Mouse (Mus musculus) megakaryocyte, embryonic 14.5 days (primary cell): ENCODE results near the gene Minar1. TPM values are rescaled to one million over a fixed set of nuclear protein-coding genes. Genes with fewer than 3 reads are reported as not detected.
A peak's percentile ranks its signal among the peaks of the same experiment; 100 is the strongest.

ENCODE experiments used
- H3K27me3 ChIP-seq: replicated peaks from 2 replicates; pipeline ENCODE3; 2012; ENCODE audit warnings: inconsistent platforms
- H3K36me3 ChIP-seq: replicated peaks from 2 replicates; pipeline ENCODE3; 2012; ENCODE audit warnings: low read length, inconsistent platforms, mixed read lengths
- H3K4me1 ChIP-seq: 2 replicates; pipeline ENCODE4 v1.6.1; 2012; ENCODE audit warnings: inconsistent platforms
- H3K4me3 ChIP-seq: replicated peaks from 2 replicates; pipeline ENCODE3; 2012; ENCODE audit warnings: moderate library complexity, mild to moderate bottlenecking, inconsistent platforms
- H3K9me3 ChIP-seq: 2 replicates; pipeline ENCODE4 v1.6.1; 2012; ENCODE audit warnings: inconsistent platforms
- FLI1 ChIP-seq: IDR thresholded peaks from 2 replicates; pipeline ENCODE4 v1.6.1; 2012; ENCODE audit warnings: low read length, inconsistent platforms, mixed read lengths
- GATA1 ChIP-seq: IDR thresholded peaks from 3 replicates; pipeline ENCODE4 v1.6.1; 2012; ENCODE audit warnings: mixed read lengths, low read length, inconsistent platforms, borderline replicate concordance
- polyA plus RNA-seq: library from polyadenylated mRNA; stranded (reverse); fragments of >175 nt; gene quantifications from 2 replicates; pipeline ENCODE4 v1.2.3, GENCODE M21; 2012; ENCODE audit warnings: low replicate concordance; ENCODE audit not compliant: insufficient read depth

Minar1 gene
- not detected in 2 replicates for polyA plus RNA-seq

- Histone ChIP-seq H3K4me3 (peak within 1 kb of the TSS; percentile 53), H3K27me3 (peaks cover 43% of the 10 kb centered on the region), H3K4me1 (peaks cover 8% of the 10 kb centered on the region), H3K36me3 (no peaks in the 10 kb centered on the region), H3K9me3 (peaks cover 7% of the 10 kb centered on the region)
- TF ChIP-seq FLI1 (no peak), GATA1 (no peak)
Observed at GRCm38 (mm10) chr9:89623006-89623760, at the start of gene Minar1. TSS of gene Minar1 (minus strand) at chr9:89623125.

- H3K4me1 ChIP-seq: no peaks in the 10 kb centered on the region
- H3K9me3 ChIP-seq: no peaks in the 10 kb centered on the region
- no peak overlapping the region for H3K4me3 ChIP-seq
- TF ChIP-seq GATA1 (no peak), FLI1 (no peak)
- no peaks in the 10 kb centered on the region for H3K36me3 ChIP-seq
- no peaks in the 10 kb centered on the region for H3K27me3 ChIP-seq
Observed at GRCm38 (mm10) chr9:89669878-89670277, 47.0 kb upstream of the Minar1 start.

- Histone ChIP-seq H3K36me3 (no peaks in the 10 kb centered on the region), H3K4me3 (no peak overlapping the region), H3K4me1 (no peaks in the 10 kb centered on the region), H3K27me3 (no peaks in the 10 kb centered on the region), H3K9me3 (no peaks in the 10 kb centered on the region)
- TF ChIP-seq GATA1: no peak
- TF ChIP-seq FLI1: no peak
Observed at GRCm38 (mm10) chr9:89667306-89667942, 44.5 kb upstream of the Minar1 start.

GRCm38 (mm10) chr9:89650913-89651312 is 28.0 kb upstream of the Minar1 start:
- Histone ChIP-seq H3K9me3 (no peaks in the 10 kb centered on the region), H3K4me1 (no peaks in the 10 kb centered on the region), H3K4me3 (no peak overlapping the region), H3K36me3 (no peaks in the 10 kb centered on the region), H3K27me3 (no peaks in the 10 kb centered on the region)
- TF ChIP-seq GATA1 (no peak), FLI1 (no peak)

GRCm38 (mm10) chr9:89637453-89637852 is 14.5 kb upstream of the Minar1 start:
- no peaks in the 10 kb centered on the region for H3K4me1 ChIP-seq
- no peaks in the 10 kb centered on the region for H3K9me3 ChIP-seq
- TF ChIP-seq FLI1 (no peak), GATA1 (no peak)
- no peaks in the 10 kb centered on the region for H3K36me3 ChIP-seq
- H3K4me3 ChIP-seq: no peak overlapping the region
- no peaks in the 10 kb centered on the region for H3K27me3 ChIP-seq

- peaks cover 7% of the 10 kb centered on the region for H3K9me3 ChIP-seq
- H3K4me1 ChIP-seq: peaks cover 8% of the 10 kb centered on the region
- H3K4me3 ChIP-seq: peak overlapping the region; percentile 28
- peaks cover 42% of the 10 kb centered on the region for H3K27me3 ChIP-seq
- H3K36me3 ChIP-seq: no peaks in the 10 kb centered on the region
- TF ChIP-seq GATA1 (no peak), FLI1 (no peak)
Observed at GRCm38 (mm10) chr9:89622296-89623005, 474 bp downstream of the Minar1 start.

GRCm38 (mm10) chr9:89621750-89622149 is 1.2 kb downstream of the Minar1 start:
- no peak for TF ChIP-seq GATA1
- no peak for TF ChIP-seq FLI1
- no peaks in the 10 kb centered on the region for H3K36me3 ChIP-seq

GRCm38 (mm10) chr9:89620347-89620746 is 2.6 kb downstream of the Minar1 start:
- Histone ChIP-seq H3K9me3 (peaks cover 7% of the 10 kb centered on the region), H3K36me3 (no peaks in the 10 kb centered on the region), H3K4me3 (no peak overlapping the region), H3K27me3 (peaks cover 42% of the 10 kb centered on the region), H3K4me1 (peaks cover 8% of the 10 kb centered on the region)
- TF ChIP-seq GATA1 (no peak), FLI1 (no peak)

More at GRCm38 (mm10) chr9:89621750-89622149, 1.2 kb downstream of the Minar1 start:
- Histone ChIP-seq H3K4me3 (no peak overlapping the region), H3K9me3 (peaks cover 7% of the 10 kb centered on the region), H3K4me1 (peaks cover 8% of the 10 kb centered on the region), H3K27me3 (peaks cover 42% of the 10 kb centered on the region)

GRCm38 (mm10) chr9:89616946-89617345 is 6.0 kb downstream of the Minar1 start:
- Histone ChIP-seq H3K27me3 (peaks cover 18% of the 10 kb centered on the region), H3K4me1 (no peaks in the 10 kb centered on the region), H3K9me3 (peaks cover 7% of the 10 kb centered on the region), H3K4me3 (no peak overlapping the region), H3K36me3 (no peaks in the 10 kb centered on the region)
- TF ChIP-seq FLI1 (no peak), GATA1 (no peak)

GRCm38 (mm10) chr9:89610592-89610991 is 12.3 kb downstream of the Minar1 start:
- peaks cover 10% of the 10 kb centered on the region; the same call in 1 of the 2 replicates for H3K9me3 ChIP-seq
- no peaks in the 10 kb centered on the region for H3K4me1 ChIP-seq
- no peaks in the 10 kb centered on the region for H3K27me3 ChIP-seq
- no peaks in the 10 kb centered on the region for H3K36me3 ChIP-seq
- no peak overlapping the region for H3K4me3 ChIP-seq
- TF ChIP-seq GATA1 (no peak), FLI1 (no peak)
